Mouse (Mus musculus): ENCODE measurements around the gene Tff1. TPM values are rescaled to one million over a fixed set of nuclear protein-coding genes. Genes with fewer than 3 reads are reported as not detected.

The Tff1 gene
- polyA plus RNA-seq, 1 experiment from 2014 or later = not detected

- Histone ChIP-seq H3K9ac (ENCODE audit: low read length) (no peak overlapping the region), H3K27ac (replicated peaks; ENCODE audit: low read depth, low read length) (no peak overlapping the region), H3K9me3 (ENCODE audit: control insufficient read depth, low read length) (no peaks in the 10 kb centered on the region), H3K36me3 (ENCODE audit: control insufficient read depth, insufficient read depth, low read length) (no peaks in the 10 kb centered on the region), H3K4me3 (ENCODE audit: low read depth, low read length) (no peak overlapping the region), H3K4me1 (ENCODE audit: control insufficient read depth, insufficient read depth, low read length) (no peaks in the 10 kb centered on the region), H3K4me2 (ENCODE audit: low read depth, severe bottlenecking) (no peak overlapping the region), H3K27me3 (ENCODE audit: control insufficient read depth, insufficient read depth, low read length) (no peaks in the 10 kb centered on the region)
- WGBS = 68% methylated on average over 9 of the region's 9 CpGs
- DNase-seq (ENCODE audit: low spot score) (no peak), ATAC-seq (ENCODE audit: insufficient number of reproducible peaks, low FRiP score, low TSS enrichment, low read depth) (no peak)
Observed at GRCm38 (mm10) chr17:31113191-31113856, 51.8 kb downstream of the Tff1 start.

Other genes with a start within 250 kb of the Tff1 start
- 0.09 TPM in 1 of 2 replicates, not detected in the other for gene Umodl1, start 210.6 kb downstream of the Tff1 start, polyA plus RNA-seq (2014; fragmentation: Nextera tagmentation; extraction: Ambion mirVana)
- 6.3 and 6.9 TPM in 2 replicates for gene Abcg1, start 107.6 kb downstream of the Tff1 start, polyA plus RNA-seq (2014; fragmentation: Nextera tagmentation; extraction: Ambion mirVana)
- not detected in 2 replicates for gene Tff3, start 35.6 kb downstream of the Tff1 start, polyA plus RNA-seq (2014; fragmentation: Nextera tagmentation; extraction: Ambion mirVana)
- not detected in 2 replicates for gene Tff2, start 21.0 kb downstream of the Tff1 start, polyA plus RNA-seq (2014; fragmentation: Nextera tagmentation; extraction: Ambion mirVana)
- not detected in 2 replicates for gene Tmprss3, start 33.7 kb upstream of the Tff1 start, polyA plus RNA-seq (2014; fragmentation: Nextera tagmentation; extraction: Ambion mirVana)
- gene Ubash3a, start 42.6 kb upstream of the Tff1 start, polyA plus RNA-seq (2014; fragmentation: Nextera tagmentation; extraction: Ambion mirVana) = 0.40 and 0.71 TPM in 2 replicates
- 0.44 and 0.73 TPM in 2 replicates for gene Rsph1, start 112.1 kb upstream of the Tff1 start, polyA plus RNA-seq (2014; fragmentation: Nextera tagmentation; extraction: Ambion mirVana)
- gene Slc37a1, start 121.5 kb upstream of the Tff1 start, polyA plus RNA-seq (2014; fragmentation: Nextera tagmentation; extraction: Ambion mirVana) = 1.7 and 1.8 TPM in 2 replicates
- 30.0 and 31.2 TPM in 2 replicates for gene Pde9a, start 220.9 kb upstream of the Tff1 start, polyA plus RNA-seq (2014; fragmentation: Nextera tagmentation; extraction: Ambion mirVana)